Mouse (Mus musculus) liver, embryonic 14.5 days (tissue): Measurements from ENCODE around the gene Nans.

Experiments
- CTCF ChIP-seq: IDR thresholded peaks from 2 replicates; pipeline ENCODE4 v1.5.1; 2016; ENCODE audit warnings: antibody characterized with exemption, low read depth, control low read depth
- EP300 ChIP-seq: IDR thresholded peaks from 2 replicates; pipeline ENCODE4 v1.6.1; 2016; ENCODE audit warnings: antibody characterized with exemption, low read depth

GRCm38 (mm10) chr4:46505361-46506057, 16.5 kb downstream of the Nans start:
- no peak for TF ChIP-seq CTCF
- TF ChIP-seq EP300 = no peak
